Mouse (Mus musculus): ENCODE results near the gene Srxn1.
"Not testable (repeated sequence)": the region's sequence is repeated elsewhere in the genome, so short reads cannot be mapped to it uniquely, and the experiment has no call there.

The Srxn1 gene

DNA sequence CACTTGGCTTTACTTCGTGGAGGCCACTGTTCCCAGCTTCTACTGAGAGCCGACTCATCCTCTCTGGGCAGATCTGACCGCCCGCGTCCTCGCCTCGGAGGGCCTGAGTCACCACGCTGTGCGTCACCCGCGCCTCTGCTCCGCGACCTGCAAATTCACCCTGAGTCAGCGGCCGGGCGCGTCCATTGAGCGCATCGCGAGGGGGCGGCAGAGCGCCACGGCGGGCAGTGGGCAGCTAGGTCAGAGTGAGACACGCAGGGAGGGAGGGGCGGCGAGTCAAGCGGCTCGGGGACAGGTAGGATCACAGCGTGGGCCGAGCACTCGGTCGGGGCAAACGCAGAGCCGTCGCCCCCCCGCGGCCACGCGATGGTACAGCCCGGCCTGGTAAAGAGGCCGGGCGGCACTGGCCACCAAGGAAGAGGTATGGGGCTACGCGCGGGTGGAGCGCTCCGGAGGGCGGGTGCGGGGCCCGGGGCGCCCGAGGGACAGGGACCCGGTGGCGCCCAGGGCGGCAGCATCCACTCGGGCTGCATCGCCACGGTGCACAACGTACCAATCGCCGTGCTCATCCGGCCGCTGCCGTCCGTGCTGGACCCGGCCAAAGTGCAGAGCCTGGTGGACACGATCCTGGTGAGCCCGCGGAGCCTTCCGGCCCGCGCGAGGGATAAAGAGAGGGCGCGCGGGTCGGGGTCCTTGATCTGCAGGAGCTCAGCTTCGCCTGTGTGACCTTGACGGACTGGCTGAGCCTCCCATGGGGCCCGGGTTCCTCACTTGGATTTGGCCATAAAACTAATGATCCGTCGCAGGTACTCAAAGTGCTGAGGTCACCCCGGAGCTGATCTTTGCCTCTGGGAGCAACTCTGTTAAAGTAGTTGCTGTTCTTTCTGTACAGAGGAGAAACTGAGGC is at the start of gene Srxn1:
Gene Srxn1, plus strand, starts transcription at position 199 of the 907 bp plus-strand sequence.
- peak; percentile 89 for DNase-seq (ENCODE audit: low spot score in 2 of 2)

DNA sequence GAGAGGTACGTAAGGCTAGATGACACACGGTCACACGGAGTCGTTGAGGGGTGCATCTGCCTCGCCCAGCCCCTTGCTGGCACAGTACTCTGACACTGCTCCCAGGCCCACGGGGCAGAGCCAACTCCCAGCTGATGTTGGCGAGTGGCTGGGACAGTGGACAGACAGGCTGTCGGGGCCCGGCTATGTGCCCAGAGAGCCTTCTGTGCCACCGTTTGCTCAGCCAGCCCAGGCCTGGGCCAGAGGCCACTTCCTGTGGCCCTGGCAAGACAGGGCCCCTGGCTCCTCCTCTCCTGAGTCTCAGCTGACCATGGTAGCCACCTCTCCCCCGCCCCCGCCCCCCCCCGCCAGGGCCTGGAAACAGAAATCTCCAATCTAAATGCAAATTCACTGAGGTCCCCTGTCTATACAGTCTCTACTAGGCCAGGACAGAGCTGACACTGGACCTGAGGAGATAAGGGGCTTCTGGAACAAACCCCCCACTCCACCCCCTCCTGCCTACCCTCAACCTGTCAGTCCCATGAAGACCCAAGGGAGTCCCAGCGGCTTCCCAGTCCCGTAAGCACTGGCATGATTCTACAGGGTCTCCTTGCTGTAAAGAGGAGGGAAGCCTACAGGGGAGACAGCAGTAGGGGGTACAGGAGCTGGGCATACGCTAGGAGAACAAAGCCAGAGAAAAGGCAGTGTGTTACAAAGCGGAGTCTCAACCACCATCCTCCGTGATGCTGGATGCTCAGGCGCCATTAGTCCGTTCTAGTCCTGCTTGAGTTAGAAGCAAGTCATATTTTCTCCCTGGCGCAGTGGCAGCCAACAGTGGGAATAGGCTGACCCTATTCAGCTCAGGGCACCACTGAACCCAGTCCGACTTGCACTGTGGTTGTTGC is 48.7 kb upstream of the Srxn1 start:
- DNase-seq (ENCODE audit: low spot score in 2 of 2) = no peak

DNA sequence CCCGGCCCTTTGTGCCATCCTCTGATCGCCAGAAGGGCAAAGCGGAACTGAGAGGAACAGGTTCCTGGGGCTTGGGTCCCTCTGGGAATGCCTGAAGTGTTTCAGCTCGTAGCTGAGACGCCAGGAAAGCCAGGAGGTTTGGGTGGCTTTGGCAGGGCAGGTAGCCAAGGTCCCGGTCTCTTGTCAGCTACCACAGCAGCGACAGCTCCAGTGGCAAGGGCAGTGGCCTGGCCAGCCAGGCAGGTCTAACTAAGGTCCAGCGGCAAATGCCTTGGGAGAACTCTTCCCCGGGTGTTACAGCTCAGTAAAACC is 48.1 kb upstream of the Srxn1 start:
- DNase-seq (ENCODE audit: low spot score in 2 of 2) = no peak

DNA sequence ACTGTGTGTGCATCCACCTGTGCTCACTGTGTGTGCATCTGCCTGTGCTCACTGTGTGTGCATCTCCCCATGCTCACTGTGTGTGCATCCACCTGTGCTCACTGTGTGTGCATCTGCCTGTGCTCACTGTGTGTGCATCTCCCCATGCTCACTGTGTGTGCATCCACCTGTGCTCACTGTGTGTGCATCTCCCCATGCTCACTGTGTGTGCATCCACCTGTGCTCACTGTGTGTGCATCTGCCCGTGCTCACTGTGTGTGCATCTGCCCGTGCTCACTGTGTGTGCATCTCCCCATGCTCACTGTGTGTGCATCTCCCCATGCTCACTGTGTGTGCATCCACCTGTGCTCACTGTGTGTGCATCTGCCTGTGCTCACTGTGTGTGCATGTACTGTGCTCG is 42.5 kb upstream of the Srxn1 start:
- DNase-seq (ENCODE audit: low spot score in 2 of 2) = not testable (repeated sequence)

DNA sequence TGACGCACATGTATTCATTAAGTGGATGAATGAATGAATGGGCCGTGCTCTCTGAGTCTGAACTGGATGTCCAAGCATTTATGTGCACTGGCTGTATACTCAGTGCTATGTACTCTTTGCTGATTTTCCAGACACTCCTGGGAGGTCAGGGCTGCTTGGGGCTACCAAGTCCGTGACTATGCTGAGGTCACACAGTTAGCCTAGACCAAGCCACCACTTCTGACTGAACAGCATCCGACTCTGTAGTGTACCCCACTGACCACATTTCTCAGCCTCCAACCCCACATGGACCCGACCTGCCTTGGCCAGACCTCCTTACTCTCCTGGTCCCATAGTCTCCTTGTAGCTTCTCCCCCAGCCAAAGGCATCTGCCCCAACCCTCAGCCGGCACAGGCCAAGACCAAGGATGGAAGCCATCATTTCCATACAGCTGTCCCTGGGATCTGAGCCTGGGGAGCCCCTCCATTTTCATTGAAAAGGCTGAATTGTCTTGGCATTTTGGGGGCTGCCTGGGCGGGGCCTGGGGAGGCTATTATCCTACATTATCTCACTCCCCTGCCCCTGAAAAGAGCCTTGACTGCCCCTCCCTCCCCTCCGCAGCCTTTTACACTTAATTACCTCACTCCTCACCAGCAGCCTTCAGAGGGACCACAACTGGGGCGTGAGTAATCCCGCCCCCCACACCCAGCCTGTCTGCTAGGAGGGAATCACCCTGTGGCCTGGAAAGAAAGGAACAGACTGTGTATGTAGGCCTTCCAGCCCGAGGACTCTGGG is 36.5 kb upstream of the Srxn1 start:
- DNase-seq (ENCODE audit: low spot score in 2 of 2) = no peak

DNA sequence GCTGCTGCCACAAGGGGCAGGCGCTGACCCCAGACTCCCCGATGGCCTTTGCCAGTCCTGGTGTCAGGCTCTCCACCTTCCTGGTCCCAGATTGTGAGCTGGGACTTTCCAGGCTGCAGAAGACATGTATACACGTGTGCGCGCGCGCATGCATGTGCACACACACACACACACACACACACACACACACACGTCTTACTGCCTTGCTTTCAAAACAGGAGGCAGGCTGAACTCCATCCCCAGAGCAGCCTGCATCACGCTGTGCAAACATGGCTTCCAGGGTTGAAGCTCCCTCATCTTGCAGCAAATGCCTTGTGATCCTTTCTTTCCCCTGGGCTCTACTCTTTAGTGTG is 35.9 kb upstream of the Srxn1 start:
- no peak for DNase-seq (ENCODE audit: low spot score in 2 of 2)

DNA sequence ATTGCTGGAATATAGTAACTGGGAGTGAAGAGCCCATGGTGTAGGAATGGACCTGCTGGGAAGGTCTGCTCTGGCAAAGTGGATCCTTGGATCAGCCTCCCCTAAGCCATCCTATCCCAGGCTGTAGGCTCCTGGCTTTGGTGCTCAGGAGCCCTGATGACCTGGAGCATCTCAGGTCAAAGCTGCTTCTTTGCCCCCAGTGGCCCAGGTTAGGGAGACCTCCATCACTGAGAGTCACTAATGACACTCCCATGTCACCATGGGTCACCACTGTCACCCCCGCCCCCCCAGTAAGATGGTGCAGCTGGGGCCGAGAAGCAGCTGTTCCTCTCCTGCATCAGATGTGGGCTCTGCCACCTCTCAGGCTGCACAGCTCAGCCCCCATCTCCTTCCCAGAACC is 35.4 kb upstream of the Srxn1 start:
- no peak for DNase-seq (ENCODE audit: low spot score in 2 of 2)

DNA sequence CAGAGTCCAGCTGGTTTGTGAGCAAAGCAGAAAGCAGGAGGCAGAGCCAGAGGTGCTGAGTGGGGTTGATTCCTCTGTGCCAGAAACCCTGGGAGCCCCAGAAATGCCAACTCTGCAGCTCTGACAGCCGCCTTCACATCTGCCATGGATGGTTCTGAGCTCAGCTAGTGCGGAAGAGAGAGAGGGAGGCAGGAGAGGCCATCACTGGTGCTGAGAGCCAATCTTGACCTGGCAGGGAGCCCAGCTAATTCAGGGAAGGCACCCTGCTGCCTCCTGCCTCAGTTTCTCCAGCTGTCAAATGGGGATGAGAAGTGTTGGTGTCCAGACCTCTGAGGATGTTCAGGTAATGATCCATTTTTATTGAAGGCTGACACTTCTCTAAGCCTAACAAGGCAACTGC is 30.8 kb upstream of the Srxn1 start:
- DNase-seq (ENCODE audit: low spot score in 2 of 2) = no peak

DNA sequence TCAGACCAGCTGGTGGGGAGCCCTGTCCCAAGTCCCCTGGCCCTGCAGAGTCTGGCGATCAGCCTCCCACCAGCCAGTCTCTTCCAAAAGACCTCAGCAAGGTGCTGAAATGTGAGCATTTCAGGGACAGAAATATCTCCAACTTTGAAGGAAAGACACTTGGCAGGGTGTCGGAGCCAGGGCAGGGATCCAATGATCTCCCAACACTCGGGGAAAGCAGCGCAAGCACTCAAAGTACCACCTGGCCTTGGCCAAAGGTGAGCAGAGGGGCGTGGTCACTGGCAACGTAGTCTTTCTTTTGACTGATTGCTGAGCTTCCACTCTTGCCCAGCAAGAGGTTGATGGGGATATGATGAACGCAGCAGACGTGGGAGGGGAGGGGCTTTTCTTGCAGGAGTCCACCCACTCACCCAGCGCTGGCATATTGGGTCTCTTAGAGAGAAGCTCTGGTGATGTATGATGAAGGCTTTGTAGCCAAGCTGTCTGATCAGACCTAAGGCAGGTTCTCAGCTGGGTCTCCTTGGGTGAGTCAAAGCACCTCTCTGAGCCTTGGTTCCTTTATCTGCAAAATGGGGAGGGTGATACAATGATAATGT is 29.9 kb upstream of the Srxn1 start:
- no peak for DNase-seq (ENCODE audit: low spot score in 2 of 2)

DNA sequence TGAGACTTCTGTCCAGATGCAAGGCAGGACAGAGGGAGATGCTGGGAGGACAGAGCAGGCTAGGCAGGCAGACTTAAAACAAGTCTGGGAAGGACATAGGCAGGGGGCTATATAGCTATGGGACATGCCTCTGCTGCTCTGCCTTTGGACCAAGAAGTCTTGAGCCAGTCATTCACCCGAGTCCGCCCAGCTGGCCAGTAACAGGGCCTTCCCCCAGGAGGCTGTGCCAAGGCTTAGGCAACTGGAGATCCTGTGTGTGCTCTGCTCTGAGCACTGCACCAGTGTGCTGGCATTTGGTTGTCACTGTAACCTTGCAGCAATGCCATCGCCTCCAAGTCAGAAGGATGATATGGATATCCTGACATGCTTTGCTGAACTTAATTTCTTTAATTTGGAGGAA is 28.0 kb upstream of the Srxn1 start:
- no peak for DNase-seq (ENCODE audit: low spot score in 2 of 2)

DNA sequence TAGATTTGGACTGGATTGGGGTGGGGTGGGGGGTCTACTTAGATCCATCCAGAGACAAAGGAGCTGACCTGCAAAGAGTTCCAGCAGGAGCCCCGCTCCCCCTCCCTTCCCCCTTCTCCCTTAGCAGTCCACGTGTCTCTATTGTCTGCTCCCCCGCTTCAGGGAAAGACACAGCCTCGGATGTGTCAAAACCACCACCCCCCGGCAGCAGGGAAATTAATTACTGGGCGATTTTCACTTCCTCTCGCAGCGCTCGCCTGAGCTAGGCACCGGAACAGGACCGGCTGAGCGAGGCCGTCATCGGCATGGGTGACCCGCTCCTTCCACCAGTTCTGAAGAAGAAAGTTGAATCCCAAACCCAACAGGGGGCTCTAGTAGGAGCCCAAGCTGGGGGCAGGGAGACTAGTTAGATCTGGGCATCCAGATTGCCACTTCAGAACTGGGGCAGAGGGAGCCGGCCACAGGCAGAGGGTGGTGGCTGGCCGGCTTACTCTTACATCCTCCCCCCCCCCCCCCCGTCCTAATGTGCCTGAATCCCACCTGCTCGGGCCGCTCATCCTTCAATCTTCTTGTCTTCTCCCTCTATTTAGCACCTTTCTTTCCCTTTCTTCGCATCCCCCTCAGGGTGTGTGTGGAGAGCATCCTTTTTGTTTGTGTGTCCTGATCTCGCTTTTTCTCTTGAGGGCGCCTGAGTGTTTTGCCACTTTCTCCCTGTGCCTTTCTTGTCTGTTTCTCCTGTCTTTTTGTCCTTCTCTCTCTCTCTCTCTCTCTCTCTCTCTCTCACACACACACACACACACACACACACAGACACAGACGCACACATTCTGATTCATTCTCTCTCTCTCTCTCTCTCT is 24.4 kb upstream of the Srxn1 start, which contains the start of gene Scrt2:
Gene Scrt2, plus strand, starts transcription at position 845 of the 857 bp plus-strand sequence.
- DNase-seq (ENCODE audit: low spot score in 2 of 2) = no peak

DNA sequence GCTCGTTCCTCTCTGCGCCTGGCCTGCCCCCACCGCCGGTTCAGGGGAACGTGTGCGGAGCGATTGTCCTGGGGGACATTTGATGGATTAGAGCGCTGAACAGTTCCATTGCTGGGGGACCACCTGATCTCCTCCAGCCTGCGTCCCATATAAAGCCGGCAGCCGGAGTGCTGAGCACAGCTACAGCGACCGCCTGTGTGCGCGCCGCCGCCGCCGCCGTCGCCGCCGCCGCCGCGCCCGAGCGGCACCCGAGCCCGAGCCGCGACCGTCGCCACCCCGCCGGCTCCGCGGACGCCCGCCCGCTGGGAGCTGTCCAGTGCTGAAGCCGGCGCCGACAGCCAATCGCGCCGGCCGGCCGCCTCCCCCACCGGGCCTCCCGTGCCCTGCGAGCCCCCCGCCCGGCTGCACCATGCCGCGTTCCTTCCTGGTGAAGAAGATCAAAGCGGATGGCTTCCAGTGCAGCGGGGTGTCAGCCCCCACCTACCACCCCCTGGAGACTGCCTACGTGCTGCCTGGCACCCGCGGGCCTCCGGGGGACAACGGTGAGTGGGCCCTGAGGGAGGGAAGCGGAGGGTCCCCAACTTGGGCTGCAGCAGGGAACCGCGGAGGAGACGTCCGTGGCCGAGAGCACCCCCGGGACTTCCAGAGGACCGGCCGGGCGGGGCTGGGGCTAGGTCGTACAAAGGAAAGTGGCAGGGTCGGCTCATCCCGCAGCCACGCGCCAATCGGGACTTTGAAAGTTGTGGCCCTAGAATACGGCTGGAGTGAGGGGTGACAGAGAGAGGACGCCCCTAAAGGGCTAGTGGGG is 23.5 kb upstream of the Srxn1 start:
- DNase-seq (ENCODE audit: low spot score in 2 of 2) = peak; percentile 50 to 83

DNA sequence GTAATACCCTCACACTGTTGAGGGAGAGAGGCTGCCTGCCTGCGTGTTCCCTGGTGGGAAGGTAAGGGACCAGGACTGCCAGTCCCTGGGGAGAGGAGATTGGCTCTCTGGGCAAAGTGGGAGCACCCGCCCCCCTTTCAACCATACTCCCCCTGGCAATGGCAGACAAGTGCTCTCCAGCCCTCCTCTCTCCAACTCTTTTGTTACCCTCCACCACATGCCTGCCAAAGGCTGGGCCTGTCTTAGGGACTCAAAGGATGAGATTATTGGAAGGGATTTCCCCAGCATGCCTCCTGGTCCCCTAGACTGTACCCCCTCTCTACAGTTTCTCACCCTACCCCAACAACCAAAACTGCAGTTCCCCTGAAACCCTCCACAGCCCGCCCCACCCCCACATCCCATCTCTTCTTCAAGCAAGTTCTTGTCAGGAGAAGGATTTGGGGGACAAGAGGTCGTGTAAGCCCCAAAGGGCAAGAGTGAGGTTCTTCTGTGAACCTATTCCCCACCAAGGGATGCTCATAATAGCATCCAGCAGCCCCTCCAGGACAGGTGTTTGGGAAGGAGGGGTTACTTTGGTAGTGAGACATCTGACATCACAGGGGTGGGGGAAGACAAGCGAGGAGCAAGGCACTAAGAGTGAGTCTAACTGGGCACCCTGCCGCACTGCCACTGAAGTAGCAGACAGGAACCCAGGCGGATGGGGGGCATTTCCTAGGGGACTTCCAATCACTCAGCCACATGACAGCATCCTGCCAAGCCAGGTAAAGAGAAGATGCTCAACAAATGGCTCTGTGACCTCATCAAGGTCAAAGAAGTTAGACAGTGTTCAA is 22.6 kb upstream of the Srxn1 start:
- DNase-seq (ENCODE audit: low spot score in 2 of 2) = no peak

DNA sequence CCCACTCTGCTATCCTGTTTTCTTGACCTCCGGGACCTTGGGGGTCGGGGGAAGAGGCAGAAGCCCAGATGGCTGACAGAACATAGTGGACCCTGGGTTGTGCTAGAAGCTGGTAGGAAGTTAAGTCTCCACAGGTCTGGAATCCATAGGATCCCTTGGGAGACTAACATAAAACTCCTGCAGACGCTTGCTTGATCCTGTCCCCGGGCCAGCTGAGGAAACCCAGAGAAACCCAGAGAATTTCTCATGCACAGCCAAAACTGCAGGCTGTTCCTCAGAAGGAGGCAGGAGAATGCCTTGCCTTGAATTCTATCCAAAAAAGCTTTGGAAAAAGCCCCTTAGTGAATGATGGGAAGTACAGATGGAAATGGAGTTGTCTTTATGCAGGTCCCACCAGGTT is 21.9 kb upstream of the Srxn1 start:
- no peak for DNase-seq (ENCODE audit: low spot score in 2 of 2)

DNA sequence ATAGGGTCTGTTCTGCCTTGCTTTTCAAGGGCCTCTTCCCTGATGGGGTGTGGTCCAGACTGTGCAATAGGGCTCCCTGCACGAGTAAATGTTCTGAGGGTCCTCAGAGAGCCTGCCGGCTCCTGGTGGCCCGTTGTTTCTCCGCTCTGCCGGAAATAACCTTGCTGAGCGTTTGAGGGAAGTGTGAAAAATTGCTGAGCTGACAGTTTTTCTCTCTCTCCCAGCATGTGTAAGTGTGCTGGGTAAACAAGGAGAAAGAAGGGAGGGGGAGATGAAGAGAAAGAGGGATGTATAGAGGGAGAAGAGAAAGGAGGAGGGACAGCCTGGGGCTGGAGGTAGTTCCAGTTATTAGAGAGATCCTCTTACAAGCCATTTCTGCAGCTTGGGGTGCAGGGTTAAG is 21.0 kb upstream of the Srxn1 start:
- DNase-seq (ENCODE audit: low spot score in 2 of 2) = no peak

DNA sequence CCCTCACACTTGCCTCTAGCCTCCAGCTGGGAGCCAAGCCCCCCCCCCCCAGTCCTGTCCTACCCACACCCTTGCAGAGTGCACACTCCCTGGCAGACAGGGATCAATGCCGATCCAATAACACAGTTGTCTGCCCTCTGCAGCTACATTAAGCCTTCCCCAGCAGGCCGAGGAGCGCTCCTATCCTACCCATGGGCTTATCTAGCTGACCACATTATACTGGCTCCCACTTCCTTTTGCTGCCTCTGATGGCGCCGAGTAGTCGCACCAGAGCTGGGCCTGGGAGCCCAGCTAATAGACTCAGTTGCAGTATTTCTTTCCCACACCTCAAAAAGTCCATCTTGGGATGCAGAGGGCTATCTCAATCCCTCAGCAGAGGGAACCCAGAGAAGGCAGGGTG is 19.9 kb upstream of the Srxn1 start:
- DNase-seq (ENCODE audit: low spot score in 2 of 2) = no peak

DNA sequence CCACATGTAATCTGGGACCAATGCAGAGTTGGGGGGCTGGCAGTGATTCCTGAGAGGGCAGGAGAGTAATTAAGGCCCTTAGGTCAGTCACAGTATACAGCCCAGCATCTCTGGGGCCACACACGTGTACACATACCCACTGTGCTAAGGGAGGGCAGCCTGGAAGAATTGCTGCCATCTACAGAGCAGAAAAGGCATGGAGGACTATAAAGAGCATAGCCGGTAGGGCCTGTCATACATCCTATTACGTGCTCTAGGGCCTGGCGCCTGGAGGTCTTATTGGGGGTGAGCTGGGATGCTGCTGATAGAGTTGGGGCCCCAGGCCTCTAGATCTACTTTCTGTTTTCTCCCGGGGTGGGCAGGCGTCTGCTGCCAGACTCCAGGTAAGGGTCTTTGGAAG is 18.9 kb upstream of the Srxn1 start:
- no peak for DNase-seq (ENCODE audit: low spot score in 2 of 2)

DNA sequence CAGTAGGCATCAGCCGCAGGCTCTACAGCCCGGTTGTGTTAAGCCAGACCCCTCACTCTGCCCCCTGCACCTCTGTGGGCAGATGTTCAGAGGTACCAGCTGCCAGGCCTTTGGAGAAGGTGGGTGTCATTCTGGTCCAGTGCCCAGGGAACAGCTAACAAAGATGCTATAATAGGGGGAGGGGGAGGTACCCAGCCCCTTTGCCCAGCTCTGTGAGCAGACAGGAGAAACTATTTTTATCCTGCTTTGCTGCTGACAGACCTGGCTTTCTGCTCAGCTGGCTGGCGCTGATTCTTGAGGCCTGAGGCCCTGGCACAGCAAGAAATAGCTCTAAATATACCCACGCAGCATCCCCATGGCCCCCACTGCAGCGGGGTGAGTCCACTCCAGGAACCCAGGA is 18.2 kb upstream of the Srxn1 start:
- DNase-seq (ENCODE audit: low spot score in 2 of 2) = no peak

DNA sequence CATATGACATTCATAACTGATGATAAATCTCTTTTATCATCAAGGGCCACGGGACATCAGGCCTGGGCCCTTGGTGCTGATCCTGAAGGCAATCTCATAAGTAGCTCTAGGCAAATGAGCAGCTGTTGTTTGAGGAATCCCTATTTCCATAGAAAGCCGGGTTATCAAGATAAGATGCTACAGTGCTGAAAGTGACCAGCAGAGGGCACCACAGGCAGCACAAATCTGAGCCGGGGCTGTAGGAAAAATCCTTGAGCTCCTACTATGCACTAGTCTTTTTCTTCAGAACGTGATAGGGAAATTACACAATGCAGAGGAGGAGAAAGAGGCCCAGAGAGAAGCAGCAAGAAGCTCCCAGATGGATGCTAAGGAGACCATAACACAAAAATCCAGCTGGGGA is 16.2 kb upstream of the Srxn1 start:
- DNase-seq (ENCODE audit: low spot score in 2 of 2) = peak in 1 of 2 experiments; percentile 66
